Mouse (Mus musculus) forebrain, embryonic 16.5 days (tissue): Measurements from ENCODE around the gene Samhd1. TPM values are rescaled to one million over a fixed set of nuclear protein-coding genes. Genes with fewer than 3 reads are reported as not detected.
A peak's percentile ranks its signal among the peaks of the same experiment; 100 is the strongest.

Experiments used
- ATAC-seq: fragments of 200-750 bp; cut with Nextera tagmentation; 2 replicates; pipeline ENCODE4 v1.8.0; 2017; ENCODE audit warnings: mild to moderate bottlenecking, moderate library complexity
- H3K27ac ChIP-seq: fragments of 300-500 bp; sonication (generic); 2 replicates; pipeline ENCODE4 v1.5.1; 2014; ENCODE audit warnings: low read length, control low read depth
- H3K27me3 ChIP-seq: fragments of 300-500 bp; sonication (generic); replicated peaks from 2 replicates; pipeline ENCODE4 v1.6.1; 2014; ENCODE audit warnings: low read length; ENCODE audit not compliant: control insufficient read depth, insufficient read depth
- H3K36me3 ChIP-seq: fragments of 300-500 bp; sonication (generic); 2 replicates; pipeline ENCODE4 v1.6.1; 2014; ENCODE audit not compliant: control insufficient read depth, insufficient read depth
- H3K4me1 ChIP-seq: fragments of 300-500 bp; sonication (generic); replicated peaks from 2 replicates; pipeline ENCODE4 v1.6.1; 2014; ENCODE audit warnings: low read length; ENCODE audit not compliant: control insufficient read depth, insufficient read depth
- H3K4me2 ChIP-seq: fragments of 300-500 bp; sonication (generic); 2 replicates; pipeline ENCODE4 v1.6.1; 2014; ENCODE audit warnings: mild to moderate bottlenecking, low read length, control low read depth
- H3K4me3 ChIP-seq: fragments of 300-500 bp; sonication (generic); replicated peaks from 2 replicates; pipeline ENCODE4 v1.5.1; 2014; ENCODE audit warnings: mild to moderate bottlenecking, low read length, control low read depth
- H3K9ac ChIP-seq: fragments of 300-500 bp; sonication (generic); replicated peaks from 2 replicates; pipeline ENCODE4 v1.6.1; 2014; ENCODE audit warnings: low read depth, low read length, control low read depth
- H3K9me3 ChIP-seq: fragments of 300-500 bp; sonication (generic); 2 replicates; pipeline ENCODE4 v1.6.1; 2016; ENCODE audit warnings: low read length; ENCODE audit not compliant: control insufficient read depth
- WGBS: fragments of 180-500 bp; shearing (Covaris S2); extraction: QIAGEN DNeasy Blood & Tissue Kit; methylation state at CpG from one replicate; pipeline ENCODE4 v1.1.7; 2014; 5-methylcytosine and 5-hydroxymethylcytosine counted together
- polyA plus RNA-seq: library from polyadenylated mRNA; unstranded; fragments of >200 nt; fragmentation: Nextera tagmentation; extraction: Ambion mirVana; gene quantifications from 2 replicates; pipeline ENCODE4 v1.2.1, GENCODE M21; 2015

Gene Samhd1
- 10.2 and 11.0 TPM in 2 replicates for polyA plus RNA-seq

DNA sequence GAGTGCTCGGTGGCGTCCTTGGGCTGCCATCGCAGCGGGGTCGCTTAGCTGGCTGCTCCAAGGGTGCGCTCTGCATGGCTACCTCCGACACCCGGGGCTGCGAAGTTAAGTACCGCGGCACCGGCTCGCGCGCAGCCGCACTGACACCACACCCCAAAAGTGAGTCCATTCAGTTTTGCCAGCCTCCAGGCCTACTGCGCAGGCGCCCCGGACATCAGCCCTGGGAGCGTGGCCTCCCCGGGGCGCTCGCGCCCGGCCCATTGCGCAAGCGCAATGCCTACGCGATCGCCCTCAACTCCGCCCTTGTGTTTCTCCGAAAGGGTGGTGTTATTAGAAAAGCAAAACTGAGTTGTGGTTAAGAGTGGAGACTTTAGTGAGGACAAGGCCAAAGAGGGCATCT lies at the start of gene Samhd1:
Samhd1 (minus strand) TSS at position 252 of the 400 bp plus-strand sequence.
- under 1% methylated on average over 32 of the region's 32 CpGs for WGBS

DNA sequence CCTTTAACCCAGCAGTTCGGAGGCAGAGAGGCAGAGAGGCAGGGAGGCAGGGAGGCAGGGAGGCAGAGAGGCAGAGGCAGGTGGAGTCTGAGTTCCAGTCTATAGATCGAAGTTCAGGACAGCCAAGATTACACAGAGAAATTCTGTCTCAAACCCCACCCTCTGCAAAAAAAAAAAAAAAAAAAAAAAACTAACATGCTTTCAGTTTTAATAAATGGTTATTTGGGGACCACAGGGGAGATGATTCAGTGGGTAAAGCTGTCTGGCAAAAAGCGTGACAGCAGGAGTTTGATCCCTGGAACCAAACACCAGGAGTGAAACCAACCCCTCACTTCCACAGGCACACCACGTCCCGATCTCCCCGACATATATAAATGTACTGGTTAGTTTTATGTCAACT lies 43.1 kb upstream of the Samhd1 start:
- 92% methylated on average over 6 of the region's 6 CpGs for WGBS
- Histone ChIP-seq H3K4me3 (no peak overlapping the region), H3K9me3 (no peaks in the 10 kb centered on the region), H3K4me2 (no peak overlapping the region), H3K36me3 (peaks cover 9% of the 10 kb centered on the region), H3K9ac (no peak overlapping the region), H3K27me3 (no peaks in the 10 kb centered on the region), H3K27ac (no peak overlapping the region), H3K4me1 (no peaks in the 10 kb centered on the region)
- ATAC-seq: no peak

More for the DNA sequence above, at the start of gene Samhd1:
- Histone ChIP-seq H3K4me1 (peaks cover 5% of the 10 kb centered on the region), H3K4me3 (peak within 1 kb of the TSS; percentile 79), H3K36me3 (no peaks in the 10 kb centered on the region), H3K9me3 (no peaks in the 10 kb centered on the region), H3K9ac (peak within 1 kb of the TSS; percentile 79), H3K27ac (no peak within 1 kb of the TSS), H3K27me3 (no peaks in the 10 kb centered on the region), H3K4me2 (peak within 1 kb of the TSS; percentile 97)
- ATAC-seq: peak; percentile 92

DNA sequence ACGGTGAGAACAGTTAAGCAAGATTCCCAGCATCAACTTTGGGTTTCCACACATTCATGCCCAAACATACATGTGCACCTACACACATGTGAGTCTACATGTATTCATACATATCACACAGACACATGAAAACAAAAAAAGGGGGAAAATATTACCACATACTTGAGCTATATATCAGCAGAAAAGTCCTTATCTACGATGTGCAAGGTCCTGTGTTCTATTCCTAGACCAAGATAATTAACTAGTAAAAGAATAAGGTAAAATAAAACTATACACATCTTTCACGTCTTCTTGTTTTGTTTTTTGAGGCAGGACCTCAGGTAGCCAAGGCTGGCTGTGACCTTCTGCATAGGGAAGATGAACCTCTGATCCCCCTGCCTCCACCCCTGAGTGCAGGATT lies 41.2 kb upstream of the Samhd1 start:
- H3K36me3 ChIP-seq: peaks cover 9% of the 10 kb centered on the region
- WGBS: 91% methylated on average over 3 of the region's 3 CpGs
- H3K4me1 ChIP-seq: no peaks in the 10 kb centered on the region
- H3K27me3 ChIP-seq: no peaks in the 10 kb centered on the region
- no peak for ATAC-seq
- no peak overlapping the region for H3K4me2 ChIP-seq
- H3K9me3 ChIP-seq: no peaks in the 10 kb centered on the region
- no peak overlapping the region for H3K27ac ChIP-seq
- no peak overlapping the region for H3K9ac ChIP-seq
- no peak overlapping the region for H3K4me3 ChIP-seq

DNA sequence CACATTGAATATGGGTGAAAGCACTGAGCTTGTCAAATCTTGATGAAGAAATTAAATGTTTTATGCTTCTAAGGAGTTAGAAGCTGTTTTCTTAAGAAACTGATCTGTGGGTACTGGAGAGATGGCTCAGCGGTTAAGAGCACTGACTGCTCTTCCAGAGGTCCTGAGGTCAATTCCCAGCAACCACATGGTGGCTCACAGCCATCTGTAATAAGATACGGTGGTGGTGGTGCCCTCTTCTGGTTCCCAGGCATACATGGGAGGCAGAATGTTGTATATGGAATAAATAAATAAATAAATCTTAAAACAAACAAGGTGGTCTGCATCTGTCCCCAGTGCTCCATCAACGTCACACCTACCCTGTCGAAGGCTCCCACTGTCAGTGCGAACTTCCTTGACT lies 39.4 kb upstream of the Samhd1 start:
- 85% methylated on average over 5 of the region's 5 CpGs for whole genome bisulfite sequencing

DNA sequence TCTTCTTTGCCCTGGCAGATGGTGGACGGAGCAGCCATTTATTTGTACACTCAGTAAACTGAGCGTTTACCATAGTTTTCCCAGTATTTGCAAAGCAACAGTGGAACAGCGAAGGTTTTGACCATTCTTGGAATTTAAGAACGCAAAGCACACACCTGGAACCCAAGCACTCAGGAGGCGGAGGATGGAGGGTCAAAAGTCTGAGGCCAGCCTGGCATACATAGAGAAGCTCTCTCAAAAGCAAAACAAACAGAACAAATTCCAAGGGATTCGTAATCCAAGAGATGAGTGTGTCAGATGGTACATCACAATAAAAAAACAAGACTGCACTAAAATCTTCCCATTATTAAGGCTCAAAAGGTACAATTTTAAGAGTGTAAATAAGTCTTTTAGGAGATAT lies 38.5 kb upstream of the Samhd1 start:
- Histone ChIP-seq H3K27ac (no peak overlapping the region), H3K9ac (no peak overlapping the region), H3K4me2 (no peak overlapping the region), H3K27me3 (no peaks in the 10 kb centered on the region), H3K4me3 (no peak overlapping the region), H3K9me3 (no peaks in the 10 kb centered on the region), H3K36me3 (peaks cover 9% of the 10 kb centered on the region), H3K4me1 (peaks cover 3% of the 10 kb centered on the region; the same call in 1 of the 2 replicates)
- ATAC-seq: no peak
- WGBS: 95% methylated on average over 6 of the region's 6 CpGs

More for the DNA sequence above, 39.4 kb upstream of the Samhd1 start:
- Histone ChIP-seq H3K36me3 (peaks cover 9% of the 10 kb centered on the region), H3K4me1 (peaks cover 3% of the 10 kb centered on the region; the same call in 1 of the 2 replicates), H3K4me2 (no peak overlapping the region), H3K9ac (no peak overlapping the region), H3K9me3 (no peaks in the 10 kb centered on the region), H3K27me3 (no peaks in the 10 kb centered on the region), H3K27ac (no peak overlapping the region), H3K4me3 (no peak overlapping the region)
- ATAC-seq: no peak

DNA sequence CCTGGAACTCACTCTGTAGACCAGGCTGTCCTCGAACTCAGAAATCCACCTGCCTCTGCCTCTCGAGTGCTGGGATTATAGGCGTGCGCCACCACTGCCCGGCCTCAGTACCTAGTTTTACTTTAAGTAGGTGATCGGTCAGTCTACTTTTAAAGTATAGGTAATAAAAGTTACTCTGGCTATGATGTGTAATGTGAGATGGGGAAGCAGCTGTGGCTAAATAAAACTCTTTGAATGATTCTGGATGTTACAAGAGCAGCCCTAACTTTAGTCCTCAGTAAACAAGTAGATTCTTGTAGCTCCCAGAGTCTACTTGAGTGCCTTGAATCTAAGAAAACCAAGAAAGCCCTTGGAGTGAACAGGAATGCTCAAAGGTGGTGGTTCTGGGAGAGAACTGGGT lies 37.9 kb upstream of the Samhd1 start:
- no peak overlapping the region for H3K4me3 ChIP-seq
- no peak overlapping the region for H3K4me2 ChIP-seq
- H3K9ac ChIP-seq: no peak overlapping the region
- no peaks in the 10 kb centered on the region for H3K9me3 ChIP-seq
- peaks cover 9% of the 10 kb centered on the region for H3K36me3 ChIP-seq
- 96% methylated on average over 6 of the region's 6 CpGs for WGBS
- H3K4me1 ChIP-seq: peaks cover 3% of the 10 kb centered on the region; the same call in 1 of the 2 replicates
- H3K27ac ChIP-seq: no peak overlapping the region
- no peak for ATAC-seq
- no peaks in the 10 kb centered on the region for H3K27me3 ChIP-seq

- ATAC-seq: no peak
- H3K9ac ChIP-seq: no peak overlapping the region
These were observed 35.6 kb upstream of the Samhd1 start for GRCm38 (mm10) chr2:157170626-157171025.

GRCm38 (mm10) chr2:157170166-157170565 lies 35.1 kb upstream of the Samhd1 start:
- Histone ChIP-seq H3K36me3 (peaks cover 5% of the 10 kb centered on the region; the same call in 1 of the 2 replicates), H3K9ac (no peak overlapping the region), H3K4me2 (no peak overlapping the region), H3K27ac (no peak overlapping the region), H3K4me3 (no peak overlapping the region), H3K27me3 (no peaks in the 10 kb centered on the region), H3K4me1 (peaks cover 3% of the 10 kb centered on the region; the same call in 1 of the 2 replicates), H3K9me3 (no peaks in the 10 kb centered on the region)
- 17% methylated on average over 5 of the region's 5 CpGs for WGBS
- ATAC-seq: peak; percentile 69

More at GRCm38 (mm10) chr2:157170626-157171025, 35.6 kb upstream of the Samhd1 start:
- Histone ChIP-seq H3K27ac (no peak overlapping the region), H3K4me3 (no peak overlapping the region), H3K36me3 (peaks cover 7% of the 10 kb centered on the region; the same call in 1 of the 2 replicates), H3K27me3 (no peaks in the 10 kb centered on the region), H3K4me1 (peaks cover 3% of the 10 kb centered on the region; the same call in 1 of the 2 replicates), H3K9me3 (no peaks in the 10 kb centered on the region), H3K4me2 (no peak overlapping the region)
- WGBS: 52% methylated on average over 6 of the region's 6 CpGs

DNA sequence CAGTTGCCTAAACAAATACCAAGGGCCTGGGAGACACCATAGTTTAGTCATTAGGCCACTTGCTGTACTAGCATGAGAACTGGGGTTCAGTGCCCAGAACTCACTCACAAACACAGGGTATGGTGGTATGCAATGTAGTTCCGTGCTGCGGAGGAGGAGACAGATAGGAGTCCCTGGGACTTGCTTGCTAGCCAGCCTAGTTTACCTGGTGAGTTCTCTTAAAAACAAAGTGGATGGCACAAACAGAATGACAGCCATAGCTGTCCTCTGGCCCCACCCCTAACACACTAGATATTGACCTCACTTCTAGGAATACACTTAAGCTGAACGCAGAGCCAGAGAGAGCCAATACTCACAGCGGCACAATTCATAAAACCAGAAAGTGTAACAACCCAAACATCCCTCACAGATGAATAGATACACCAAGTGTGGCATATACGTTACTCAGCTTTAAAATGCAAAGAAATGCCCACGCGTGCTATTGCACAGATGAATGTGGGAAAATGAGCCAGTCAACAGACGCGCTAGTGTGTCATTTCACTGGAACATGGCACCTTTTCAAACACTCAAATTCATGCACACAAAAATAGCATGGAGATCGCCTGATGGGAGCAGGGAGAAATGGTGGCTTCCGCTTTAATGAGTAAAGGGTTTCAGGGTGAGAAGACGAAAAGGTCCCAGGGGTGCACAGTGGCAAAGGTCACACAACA lies 31.5 kb upstream of the Samhd1 start:
- Histone ChIP-seq H3K4me2 (no peak overlapping the region), H3K9me3 (no peaks in the 10 kb centered on the region), H3K36me3 (peaks cover 8% of the 10 kb centered on the region; the same call in 1 of the 2 replicates), H3K4me1 (peaks cover 3% of the 10 kb centered on the region; the same call in 1 of the 2 replicates), H3K27ac (no peak overlapping the region), H3K27me3 (no peaks in the 10 kb centered on the region), H3K9ac (no peak overlapping the region), H3K4me3 (no peak overlapping the region)
- ATAC-seq: no peak
- 88% methylated on average over 12 of the region's 12 CpGs for WGBS
